Mouse (Mus musculus): ENCODE results near the gene Socs2.

Gene Socs2

GRCm38 (mm10) chr10:95416685-95417495, at the start of gene Socs2:
Gene Socs2 (minus strand): TSS chr10:95417180.
- in situ Hi-C loops (cut with MboI; ENCODE audit: low pct_unique_long_range_greater_than_20kb in 1 of 2, low sequenced_read_pairs in 2 of 2, unreplicated experiment in 1 of 2): no loop called here

- in situ Hi-C loops (cut with MboI; ENCODE audit: low pct_unique_long_range_greater_than_20kb in 1 of 2, low sequenced_read_pairs in 2 of 2, unreplicated experiment in 1 of 2): no loop called here
Measured at GRCm38 (mm10) chr10:95465485-95465896, 48.5 kb upstream of the Socs2 start.

GRCm38 (mm10) chr10:95464527-95464926, 47.5 kb upstream of the Socs2 start:
- in situ Hi-C loops (cut with MboI; ENCODE audit: low pct_unique_long_range_greater_than_20kb in 1 of 2, low sequenced_read_pairs in 2 of 2, unreplicated experiment in 1 of 2): no loop called here

- in situ Hi-C loops (cut with MboI; ENCODE audit: low pct_unique_long_range_greater_than_20kb in 1 of 2, low sequenced_read_pairs in 2 of 2, unreplicated experiment in 1 of 2): no loop called here
Measured at GRCm38 (mm10) chr10:95462231-95462630, 45.3 kb upstream of the Socs2 start.

GRCm38 (mm10) chr10:95461053-95461553, 44.1 kb upstream of the Socs2 start:
- in situ Hi-C loops (cut with MboI; ENCODE audit: low pct_unique_long_range_greater_than_20kb in 1 of 2, low sequenced_read_pairs in 2 of 2, unreplicated experiment in 1 of 2): no loop called here

- in situ Hi-C loops (cut with MboI; ENCODE audit: low pct_unique_long_range_greater_than_20kb in 1 of 2, low sequenced_read_pairs in 2 of 2, unreplicated experiment in 1 of 2): no loop called here
Measured at GRCm38 (mm10) chr10:95458050-95458806, 41.2 kb upstream of the Socs2 start.

GRCm38 (mm10) chr10:95457367-95458049, 40.5 kb upstream of the Socs2 start:
- in situ Hi-C loops (cut with MboI; ENCODE audit: low pct_unique_long_range_greater_than_20kb in 1 of 2, low sequenced_read_pairs in 2 of 2, unreplicated experiment in 1 of 2): no loop called here

- in situ Hi-C loops (cut with MboI; ENCODE audit: low pct_unique_long_range_greater_than_20kb in 1 of 2, low sequenced_read_pairs in 2 of 2, unreplicated experiment in 1 of 2): no loop called here
Measured at GRCm38 (mm10) chr10:95456103-95456502, 39.1 kb upstream of the Socs2 start.

- in situ Hi-C loops (cut with MboI; ENCODE audit: low pct_unique_long_range_greater_than_20kb in 1 of 2, low sequenced_read_pairs in 2 of 2, unreplicated experiment in 1 of 2): no loop called here
Measured at GRCm38 (mm10) chr10:95453282-95453681, 36.3 kb upstream of the Socs2 start.

- in situ Hi-C loops (cut with MboI; ENCODE audit: low pct_unique_long_range_greater_than_20kb in 1 of 2, low sequenced_read_pairs in 2 of 2, unreplicated experiment in 1 of 2): no loop called here
Measured at GRCm38 (mm10) chr10:95449033-95449432, 32.1 kb upstream of the Socs2 start.

- in situ Hi-C loops (cut with MboI; ENCODE audit: low pct_unique_long_range_greater_than_20kb in 1 of 2, low sequenced_read_pairs in 2 of 2, unreplicated experiment in 1 of 2): no loop called here
Measured at GRCm38 (mm10) chr10:95447954-95448353, 31.0 kb upstream of the Socs2 start.

- in situ Hi-C loops (cut with MboI; ENCODE audit: low pct_unique_long_range_greater_than_20kb in 1 of 2, low sequenced_read_pairs in 2 of 2, unreplicated experiment in 1 of 2): no loop called here
Measured at GRCm38 (mm10) chr10:95445104-95446056, 28.4 kb upstream of the Socs2 start.

GRCm38 (mm10) chr10:95442334-95442733, 25.4 kb upstream of the Socs2 start:
- in situ Hi-C loops (cut with MboI; ENCODE audit: low pct_unique_long_range_greater_than_20kb in 1 of 2, low sequenced_read_pairs in 2 of 2, unreplicated experiment in 1 of 2): no loop called here

- in situ Hi-C loops (cut with MboI; ENCODE audit: low pct_unique_long_range_greater_than_20kb in 1 of 2, low sequenced_read_pairs in 2 of 2, unreplicated experiment in 1 of 2): no loop called here
Measured at GRCm38 (mm10) chr10:95440566-95440965, 23.6 kb upstream of the Socs2 start.

- in situ Hi-C loops (cut with MboI; ENCODE audit: low pct_unique_long_range_greater_than_20kb in 1 of 2, low sequenced_read_pairs in 2 of 2, unreplicated experiment in 1 of 2): no loop called here
Measured at GRCm38 (mm10) chr10:95439718-95440339, 22.8 kb upstream of the Socs2 start.

GRCm38 (mm10) chr10:95438941-95439340, 22.0 kb upstream of the Socs2 start:
- in situ Hi-C loops (cut with MboI; ENCODE audit: low pct_unique_long_range_greater_than_20kb in 1 of 2, low sequenced_read_pairs in 2 of 2, unreplicated experiment in 1 of 2): no loop called here

GRCm38 (mm10) chr10:95430271-95430670, 13.3 kb upstream of the Socs2 start:
- in situ Hi-C loops (cut with MboI; ENCODE audit: low pct_unique_long_range_greater_than_20kb in 1 of 2, low sequenced_read_pairs in 2 of 2, unreplicated experiment in 1 of 2): no loop called here

GRCm38 (mm10) chr10:95429111-95429510, 12.1 kb upstream of the Socs2 start:
- in situ Hi-C loops (cut with MboI; ENCODE audit: low pct_unique_long_range_greater_than_20kb in 1 of 2, low sequenced_read_pairs in 2 of 2, unreplicated experiment in 1 of 2): no loop called here

Data from mouse embryonic stem cell (cell line).